In the genomic region with DNA sequence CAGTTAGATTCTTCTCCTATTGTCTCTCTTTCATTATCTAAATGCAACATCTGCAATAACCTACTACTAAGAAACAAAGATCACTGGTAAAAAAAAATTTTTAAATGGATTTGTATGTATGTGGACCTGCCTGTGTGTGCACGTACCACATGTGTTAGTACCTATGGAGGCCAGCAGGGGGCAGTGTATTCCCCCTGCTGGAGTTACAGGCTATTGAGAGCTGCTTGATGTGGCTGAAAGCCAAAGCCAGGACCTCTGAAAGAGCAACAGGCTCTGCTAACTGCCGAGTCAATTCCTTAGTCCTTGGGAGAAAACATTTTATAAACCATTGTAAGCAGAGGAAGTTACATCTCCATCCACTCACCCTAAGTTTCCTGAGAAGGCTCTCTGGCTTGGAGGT, we compare ENCODE assay signal across 8 mouse cellular contexts. TPM values are rescaled to one million over a fixed set of nuclear protein-coding genes. Genes with fewer than 3 reads are reported as not detected.
DNase-seq lines count a peak whose midpoint lies in the region; ATAC-seq lines count a peak whose summit lies in the region.

No protein-coding gene starts in this region.

- DNase-seq in adrenal gland, adult (ENCODE audit: inconsistent age in 2 of 2, low spot score in 1 of 2): peak; percentile 81 to 87
- DNase-seq in adrenal gland, adult 8-10 months: no peak
- DNase-seq in liver: peak; percentile 36
- DNase-seq in liver, embryonic 11.5 days (ENCODE audit: low spot score): no peak
- peak; percentile 77 for DNase-seq in adrenal gland, postnatal 10 days
- DNase-seq in heart, postnatal 10 days: peak; percentile 48 to 71
- peak; percentile 75 to 79 for DNase-seq in lung, postnatal 4 days
- DNase-seq in urinary bladder, adult 2 months (ENCODE audit: low spot score): no peak

- no peaks in the 10 kb centered on the region for H3K4me1 ChIP-seq in liver, embryonic 11.5 days (replicated peaks; ENCODE audit: control insufficient read depth, insufficient read depth, low read length)

- H3K9ac ChIP-seq in liver, embryonic 11.5 days (ENCODE audit: low read depth, low read length): no peak overlapping the region

- H3K4me2 ChIP-seq in liver, embryonic 11.5 days: no peak overlapping the region

- WGBS in liver, embryonic 11.5 days: 60% methylated on average over 2 of the region's 2 CpGs

- intact Hi-C loops in heart, postnatal 10 days (cut with DNase I): no loop called here

- H3K27me3 ChIP-seq in liver, embryonic 11.5 days (replicated peaks; ENCODE audit: control insufficient read depth, insufficient read depth, low read length): no peaks in the 10 kb centered on the region

- no peak overlapping the region for H3K27ac ChIP-seq in liver, embryonic 11.5 days (ENCODE audit: low read depth, low read length)

- no peaks in the 10 kb centered on the region for H3K9me3 ChIP-seq in liver, embryonic 11.5 days (ENCODE audit: control insufficient read depth, low read length)

- no peaks in the 10 kb centered on the region for H3K36me3 ChIP-seq in liver, embryonic 11.5 days (ENCODE audit: control insufficient read depth, insufficient read depth, low read length)

- ATAC-seq in liver, embryonic 11.5 days (replicated peaks; ENCODE audit: low FRiP score): no peak

- no peak overlapping the region for H3K4me3 ChIP-seq in liver, embryonic 11.5 days (ENCODE audit: low read depth, low read length)

RNA-seq across cellular contexts. Expression of a gene that starts 10.6 kb away (rescaled TPM):
- 100 to 1,000 TPM; 248 to 380 (median 315) TPM for total RNA-seq in adrenal gland, adult 8-10 months (2022)
- polyA plus RNA-seq in liver, embryonic 11.5 days (2014; fragmentation: Nextera tagmentation; extraction: Ambion mirVana): 51.9 and 61.4 TPM in 2 replicates
- 100 to 1,000 TPM; 183 to 188 TPM for total RNA-seq in adrenal gland, postnatal 10 days (2021)
- total RNA-seq in heart, postnatal 10 days (2021): 100 to 1,000 TPM; 109 to 129 TPM
- 30.0 and 73.4 TPM in 2 replicates for polyA plus RNA-seq in urinary bladder, adult 2 months (2012; rRNA removed)

RNA-seq across cellular contexts. Expression of a gene that starts 55.3 kb away (rescaled TPM):
- total RNA-seq in adrenal gland, adult 8-10 months (2022): 100 to 1,000 TPM in 2 of 4 experiments, 1 to 10 TPM in 2; 5.0 to 180 (median 83.0) TPM
- polyA plus RNA-seq in liver, embryonic 11.5 days (2014; fragmentation: Nextera tagmentation; extraction: Ambion mirVana): 5.7 and 6.1 TPM in 2 replicates
- total RNA-seq in adrenal gland, postnatal 10 days (2021): 10 to 100 TPM; 11.5 to 19.7 TPM
- 10 to 100 TPM; 40.4 to 61.8 TPM for total RNA-seq in heart, postnatal 10 days (2021)
- 96.6 and 104 TPM in 2 replicates for polyA plus RNA-seq in urinary bladder, adult 2 months (2012; rRNA removed)

Comparison
In these comparisons a context has a peak if more than half of its experiments do, and no peak if none do; other contexts are left out.
1. DNase-seq: peak in adrenal gland, adult (2 of 2), liver (single experiment), adrenal gland, postnatal 10 days (single experiment), heart, postnatal 10 days (2 of 2) and lung, postnatal 4 days (2 of 2); none in adrenal gland, adult 8-10 months (single experiment), liver, embryonic 11.5 days (single experiment) and urinary bladder, adult 2 months (single experiment).